Mouse (Mus musculus) midbrain, embryonic 16.5 days (tissue): Measurements from ENCODE around the gene Pde4dip. TPM values are rescaled to one million over a fixed set of nuclear protein-coding genes. Genes with fewer than 3 reads are reported as not detected.

Experiments
- ATAC-seq: fragments of 200-750 bp; cut with Nextera tagmentation; 2 replicates; pipeline ENCODE4 v1.8.0; 2017; ENCODE audit warnings: moderate TSS enrichment
- H3K27ac ChIP-seq: fragments of 300-500 bp; sonication (generic); 2 replicates; pipeline ENCODE4 v1.5.1; 2014; ENCODE audit warnings: mild to moderate bottlenecking, low read length, mixed read lengths
- H3K27me3 ChIP-seq: fragments of 300-500 bp; sonication (generic); 2 replicates; pipeline ENCODE4 v1.6.1; 2014; ENCODE audit warnings: low read depth, low read length, mixed read lengths; ENCODE audit not compliant: control insufficient read depth, insufficient read depth
- H3K36me3 ChIP-seq: fragments of 300-500 bp; sonication (generic); 2 replicates; pipeline ENCODE4 v1.6.1; 2014; ENCODE audit warnings: mild to moderate bottlenecking, low read length, moderate library complexity, mixed read lengths; ENCODE audit not compliant: control insufficient read depth, insufficient read depth
- H3K4me1 ChIP-seq: fragments of 300-500 bp; sonication (generic); 2 replicates; pipeline ENCODE4 v1.6.1; 2014; ENCODE audit warnings: mild to moderate bottlenecking, low read length, mixed read lengths; ENCODE audit not compliant: control insufficient read depth, insufficient read depth
- H3K4me2 ChIP-seq: fragments of 300-500 bp; sonication (generic); 2 replicates; pipeline ENCODE4 v1.6.1; 2014; ENCODE audit warnings: mild to moderate bottlenecking, low read length, mixed read lengths
- H3K4me3 ChIP-seq: fragments of 300-500 bp; sonication (generic); 2 replicates; pipeline ENCODE4 v1.5.1; 2014; ENCODE audit warnings: low read depth, mild to moderate bottlenecking, low read length, moderate library complexity, mixed read lengths
- H3K9ac ChIP-seq: fragments of 300-500 bp; sonication (generic); 2 replicates; pipeline ENCODE4 v1.6.1; 2014; ENCODE audit warnings: low read depth, low read length, mixed read lengths
- H3K9me3 ChIP-seq: fragments of 300-500 bp; sonication (generic); replicated peaks from 2 replicates; pipeline ENCODE4 v1.6.1; 2014; ENCODE audit warnings: mild to moderate bottlenecking, low read length, mixed read lengths; ENCODE audit not compliant: control insufficient read depth, poor library complexity, severe bottlenecking
- WGBS: fragments of 180-500 bp; shearing (Covaris S2); extraction: QIAGEN DNeasy Blood & Tissue Kit; methylation state at CpG from one replicate; pipeline ENCODE4 v1.1.7; 2014; 5-methylcytosine and 5-hydroxymethylcytosine counted together
- polyA plus RNA-seq: library from polyadenylated mRNA; unstranded; fragments of >200 nt; fragmentation: Nextera tagmentation; extraction: Ambion mirVana; gene quantifications from 2 replicates; pipeline ENCODE4 v1.2.1, GENCODE M21; 2015

Pde4dip gene
- polyA plus RNA-seq, 1 experiment from 2014 or later = 67.5 TPM

DNA sequence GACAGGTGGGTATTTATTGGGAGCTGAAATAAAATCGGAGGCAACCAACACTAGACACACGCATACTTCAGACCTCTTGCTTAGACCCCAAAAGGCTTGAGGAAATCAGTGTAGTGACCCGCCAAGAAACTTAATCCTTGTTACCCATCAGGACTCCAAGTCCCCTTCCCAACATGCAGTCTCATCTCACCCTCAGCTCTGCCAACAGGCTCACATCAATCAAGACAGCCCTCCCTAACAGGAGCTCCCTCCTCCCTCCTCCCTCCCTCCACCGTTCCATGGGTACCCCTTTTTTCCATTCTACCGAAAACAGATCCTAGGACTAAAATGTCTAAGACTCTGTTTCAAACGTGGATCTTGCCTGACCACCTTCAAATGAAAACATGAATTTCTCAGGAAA lies 65.1 kb downstream of the Pde4dip start:
- Histone ChIP-seq H3K9ac (no peak overlapping the region), H3K4me3 (no peak overlapping the region), H3K36me3 (no peaks in the 10 kb centered on the region), H3K9me3 (no peaks in the 10 kb centered on the region), H3K4me1 (peaks cover 5% of the 10 kb centered on the region), H3K27me3 (peaks cover 13% of the 10 kb centered on the region), H3K27ac (no peak overlapping the region), H3K4me2 (no peak overlapping the region)
- 29% methylated on average over 6 of the region's 6 CpGs for WGBS
- no peak for ATAC-seq

DNA sequence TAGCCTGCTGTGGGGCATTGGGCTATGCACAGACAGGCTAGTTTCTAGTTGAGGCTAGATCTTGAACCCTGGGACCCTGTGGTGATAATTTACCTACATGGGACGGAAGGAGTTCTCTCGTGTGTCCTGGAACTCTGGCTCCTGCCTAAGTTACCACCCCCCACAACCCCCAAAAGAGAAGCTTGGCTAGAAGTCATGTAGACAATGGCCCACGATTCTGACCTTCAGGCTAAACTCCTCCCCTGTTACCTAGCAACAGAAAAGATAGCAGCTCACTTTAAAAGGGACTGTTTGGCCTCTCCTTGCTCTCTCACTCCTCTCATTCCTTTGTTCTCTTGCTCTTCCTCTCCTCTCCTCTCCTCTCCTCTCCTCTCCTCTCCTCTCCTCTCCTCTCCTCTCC lies 69.5 kb downstream of the Pde4dip start:
- Histone ChIP-seq H3K27me3 (peaks cover 6% of the 10 kb centered on the region), H3K4me1 (peaks cover 2% of the 10 kb centered on the region), H3K36me3 (no peaks in the 10 kb centered on the region), H3K9ac (no peak overlapping the region), H3K4me3 (no peak overlapping the region), H3K4me2 (no peak overlapping the region), H3K9me3 (no peaks in the 10 kb centered on the region), H3K27ac (no peak overlapping the region)
- ATAC-seq = no peak
- WGBS = 40% methylated on average over 3 of the region's 3 CpGs

DNA sequence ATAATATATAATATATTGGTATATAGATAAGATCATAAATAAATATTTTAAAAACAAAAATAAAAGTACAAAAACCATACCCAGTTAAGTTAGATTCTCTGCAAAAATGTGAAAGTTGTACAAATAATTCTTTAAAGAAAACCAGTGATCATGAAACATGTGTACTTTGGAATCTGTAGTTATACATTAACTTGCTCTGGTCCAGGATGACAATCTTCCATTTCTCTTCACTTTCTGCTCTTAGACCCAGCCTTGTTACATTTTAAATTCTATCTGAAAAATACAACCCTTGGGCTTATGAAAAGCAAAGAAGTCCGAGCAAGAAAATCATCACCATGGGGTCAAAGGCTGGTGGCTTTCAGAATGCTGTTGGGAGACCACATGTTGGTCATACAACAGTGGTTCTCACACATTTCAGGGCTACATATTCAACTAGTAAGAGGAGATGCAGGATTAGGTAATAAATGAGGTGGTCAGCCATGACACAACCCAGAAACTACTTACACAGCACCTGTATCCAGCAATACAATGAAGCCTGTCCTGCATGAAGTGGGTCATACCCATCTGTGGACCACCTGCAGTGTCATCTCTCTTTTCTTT lies 70.0 kb downstream of the Pde4dip start:
- H3K4me1 ChIP-seq = no peaks in the 10 kb centered on the region
- 91% methylated on average over 1 of the region's 1 CpGs for WGBS
- no peak for ATAC-seq
- no peak overlapping the region for H3K4me3 ChIP-seq
- no peak overlapping the region for H3K27ac ChIP-seq
- no peaks in the 10 kb centered on the region for H3K9me3 ChIP-seq
- H3K4me2 ChIP-seq = no peak overlapping the region
- no peak overlapping the region for H3K9ac ChIP-seq
- H3K27me3 ChIP-seq = no peaks in the 10 kb centered on the region; the same call in none of the 2 replicates
- H3K36me3 ChIP-seq = no peaks in the 10 kb centered on the region

DNA sequence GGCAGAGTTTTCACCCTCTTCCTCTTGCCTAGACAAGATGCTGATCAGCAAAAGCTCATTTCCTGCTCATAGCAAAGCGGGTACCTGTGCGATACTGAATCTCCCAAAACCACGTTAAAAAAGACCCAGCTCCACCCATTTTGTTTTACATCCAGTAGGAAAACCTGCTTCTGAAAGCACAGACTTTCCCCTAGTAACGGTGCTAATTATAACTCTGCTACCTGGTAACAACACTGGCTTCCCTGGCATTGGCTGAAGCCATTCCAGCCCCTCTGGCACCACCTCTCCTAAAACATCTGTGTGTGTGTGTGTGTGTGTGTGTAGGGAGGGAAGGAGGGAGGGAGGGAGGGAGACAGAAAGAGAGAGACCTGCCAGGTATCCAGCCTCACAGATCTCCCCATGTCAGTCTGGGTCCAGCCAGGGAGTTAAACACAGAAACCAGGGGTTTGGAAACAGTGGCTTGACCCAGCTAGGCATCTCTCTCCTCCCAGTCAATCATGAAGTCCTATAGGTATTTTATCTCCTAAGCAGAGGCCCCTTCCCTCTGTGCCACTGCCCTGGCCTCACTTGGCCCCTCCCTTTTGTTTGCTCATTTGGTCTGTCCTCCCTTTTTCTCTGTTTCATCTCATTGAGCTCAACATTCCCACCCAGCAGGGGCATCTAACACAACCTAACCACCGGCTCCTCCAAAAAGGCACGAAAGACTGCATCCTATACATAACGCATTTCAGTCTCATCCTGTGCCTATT lies 76.7 kb downstream of the Pde4dip start:
- Histone ChIP-seq H3K9ac (no peak overlapping the region), H3K27ac (peak overlapping the region; percentile 70), H3K27me3 (no peaks in the 10 kb centered on the region), H3K4me3 (no peak overlapping the region), H3K4me2 (peak overlapping the region; percentile 1), H3K9me3 (no peaks in the 10 kb centered on the region), H3K4me1 (peaks cover 10% of the 10 kb centered on the region), H3K36me3 (no peaks in the 10 kb centered on the region)
- WGBS = 30% methylated on average over 7 of the region's 7 CpGs
- peak; percentile 92 for ATAC-seq

DNA sequence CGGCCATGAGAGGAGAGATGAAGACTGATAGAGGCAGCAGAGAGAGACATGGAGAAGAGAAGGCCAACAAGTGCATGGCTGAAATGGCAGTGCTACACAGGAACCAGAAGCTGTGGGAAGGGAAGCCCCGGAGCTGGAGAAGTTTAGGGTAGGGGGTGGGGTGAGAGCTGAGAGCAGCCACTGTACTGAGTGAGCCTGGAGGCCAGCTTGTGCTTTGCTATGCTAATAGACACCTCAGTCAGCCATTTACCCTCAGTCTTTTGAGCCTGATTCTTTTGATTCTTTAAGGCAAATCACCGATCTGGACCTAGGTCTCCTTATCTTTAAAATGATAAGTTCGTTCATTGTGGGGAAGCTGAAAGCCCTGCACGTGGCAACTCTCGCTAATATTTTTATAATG lies 77.3 kb downstream of the Pde4dip start:
- ATAC-seq = peak; percentile 59; the same call in 1 of the 2 replicates
- Histone ChIP-seq H3K27me3 (no peaks in the 10 kb centered on the region), H3K9ac (no peak overlapping the region), H3K4me1 (peaks cover 10% of the 10 kb centered on the region), H3K36me3 (no peaks in the 10 kb centered on the region), H3K4me3 (no peak overlapping the region), H3K4me2 (peak overlapping the region; percentile 1), H3K9me3 (no peaks in the 10 kb centered on the region), H3K27ac (peak overlapping the region; percentile 70)
- WGBS = 22% methylated on average over 6 of the region's 6 CpGs

DNA sequence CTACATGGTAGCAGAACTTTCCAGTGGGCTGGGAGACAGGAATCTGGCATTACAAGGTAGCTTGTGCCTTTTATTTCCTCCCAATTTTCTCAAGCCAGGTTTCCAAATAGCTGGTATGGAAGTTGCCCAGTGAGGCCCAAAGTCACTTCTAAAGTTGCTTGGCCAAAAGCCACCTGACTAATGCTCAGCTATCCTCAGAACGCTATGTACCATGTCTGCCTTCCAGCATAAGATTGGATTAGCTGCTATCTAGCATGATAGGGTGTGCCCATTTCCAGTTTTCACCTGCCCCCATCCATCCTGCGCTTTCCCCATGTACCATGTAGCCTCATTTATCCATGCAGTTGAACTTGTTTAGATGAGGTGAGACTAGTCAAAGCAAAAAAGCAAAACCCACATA lies 78.2 kb downstream of the Pde4dip start:
- Histone ChIP-seq H3K4me2 (no peak overlapping the region), H3K4me1 (peaks cover 10% of the 10 kb centered on the region), H3K36me3 (no peaks in the 10 kb centered on the region), H3K27me3 (no peaks in the 10 kb centered on the region), H3K4me3 (no peak overlapping the region), H3K27ac (no peak overlapping the region), H3K9me3 (no peaks in the 10 kb centered on the region), H3K9ac (no peak overlapping the region)
- WGBS = 96% methylated on average over 2 of the region's 2 CpGs
- no peak for ATAC-seq

DNA sequence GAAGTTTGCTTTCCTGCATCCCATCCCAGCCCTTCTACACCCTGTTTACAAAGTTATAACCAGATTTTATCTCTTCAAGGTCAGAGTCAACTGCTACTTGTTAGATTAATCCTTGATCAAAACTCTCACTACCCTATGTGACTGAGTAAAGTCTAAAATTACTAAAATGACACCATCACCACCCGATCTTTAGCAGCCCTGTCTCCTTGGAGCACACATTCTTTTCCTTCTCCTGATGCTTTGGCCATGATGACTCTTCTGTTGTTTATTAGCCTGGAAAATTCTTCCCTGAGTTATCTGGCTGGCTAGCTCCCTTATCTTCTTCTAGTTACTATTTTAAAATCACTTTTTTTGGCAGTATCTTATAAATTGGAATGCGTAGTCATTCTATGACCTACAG lies 82.9 kb downstream of the Pde4dip start:
- no peak overlapping the region for H3K4me3 ChIP-seq
- 95% methylated on average over 2 of the region's 2 CpGs for WGBS
- H3K9me3 ChIP-seq = no peaks in the 10 kb centered on the region
- H3K4me2 ChIP-seq = no peak overlapping the region
- no peaks in the 10 kb centered on the region for H3K36me3 ChIP-seq
- no peak for ATAC-seq
- H3K9ac ChIP-seq = no peak overlapping the region
- no peak overlapping the region for H3K27ac ChIP-seq
- no peaks in the 10 kb centered on the region for H3K4me1 ChIP-seq
- no peaks in the 10 kb centered on the region for H3K27me3 ChIP-seq

DNA sequence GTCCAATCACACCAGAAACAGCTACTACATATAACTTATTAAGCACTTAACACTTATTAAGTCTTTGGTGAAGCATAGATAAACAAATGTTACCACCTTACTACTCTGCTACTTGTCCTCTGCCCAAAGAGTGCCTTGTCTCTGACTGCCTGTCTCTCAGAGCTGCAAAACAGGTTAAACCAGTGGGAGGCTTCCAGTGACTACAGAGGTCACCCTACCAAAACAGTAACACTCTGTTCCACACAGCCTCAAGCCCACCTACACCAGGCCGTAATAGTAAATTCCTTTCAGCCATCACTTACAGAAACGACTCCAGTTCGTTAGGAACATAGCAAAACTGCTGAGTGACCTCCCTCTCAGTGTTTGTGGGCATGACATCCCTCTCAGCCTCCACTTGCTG lies 84.8 kb downstream of the Pde4dip start:
- Histone ChIP-seq H3K27me3 (no peaks in the 10 kb centered on the region), H3K4me3 (no peak overlapping the region), H3K36me3 (no peaks in the 10 kb centered on the region), H3K9ac (no peak overlapping the region), H3K27ac (no peak overlapping the region), H3K4me1 (no peaks in the 10 kb centered on the region), H3K9me3 (no peaks in the 10 kb centered on the region), H3K4me2 (no peak overlapping the region)
- WGBS = 82% methylated on average over 3 of the region's 3 CpGs
- no peak for ATAC-seq

DNA sequence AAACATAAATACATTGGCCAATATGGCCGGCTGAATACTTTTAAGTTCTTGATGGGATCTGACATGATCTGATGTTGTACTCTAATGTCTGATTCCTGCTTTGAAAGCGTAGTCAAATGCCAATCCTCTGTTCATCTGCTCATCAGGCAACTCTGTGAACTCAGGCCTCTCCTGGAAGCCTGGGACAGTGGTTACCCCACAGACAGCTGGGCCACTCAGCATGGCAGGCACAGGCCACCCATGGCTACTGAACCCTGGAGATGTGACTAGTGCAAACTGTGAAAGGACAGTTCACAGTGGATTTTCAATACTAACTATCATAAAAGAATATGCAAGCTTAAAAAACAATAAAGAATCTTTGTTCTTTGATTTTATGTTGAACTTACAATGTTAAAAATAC lies 85.6 kb downstream of the Pde4dip start:
- no peak overlapping the region for H3K4me3 ChIP-seq
- WGBS = 90% methylated on average over 2 of the region's 2 CpGs
- H3K27me3 ChIP-seq = no peaks in the 10 kb centered on the region
- H3K27ac ChIP-seq = no peak overlapping the region
- no peak overlapping the region for H3K4me2 ChIP-seq
- H3K9me3 ChIP-seq = no peaks in the 10 kb centered on the region
- no peak overlapping the region for H3K9ac ChIP-seq
- no peak for ATAC-seq
- H3K4me1 ChIP-seq = no peaks in the 10 kb centered on the region
- H3K36me3 ChIP-seq = no peaks in the 10 kb centered on the region
